Mouse (Mus musculus): ENCODE measurements at regions not wholly inside any gene's neighbourhood (a gene's known extent, or its start where the extent isn't known, plus 50 kb on each side); places are given as distances from the start of the nearest gene placed in this dataset.

DNA sequence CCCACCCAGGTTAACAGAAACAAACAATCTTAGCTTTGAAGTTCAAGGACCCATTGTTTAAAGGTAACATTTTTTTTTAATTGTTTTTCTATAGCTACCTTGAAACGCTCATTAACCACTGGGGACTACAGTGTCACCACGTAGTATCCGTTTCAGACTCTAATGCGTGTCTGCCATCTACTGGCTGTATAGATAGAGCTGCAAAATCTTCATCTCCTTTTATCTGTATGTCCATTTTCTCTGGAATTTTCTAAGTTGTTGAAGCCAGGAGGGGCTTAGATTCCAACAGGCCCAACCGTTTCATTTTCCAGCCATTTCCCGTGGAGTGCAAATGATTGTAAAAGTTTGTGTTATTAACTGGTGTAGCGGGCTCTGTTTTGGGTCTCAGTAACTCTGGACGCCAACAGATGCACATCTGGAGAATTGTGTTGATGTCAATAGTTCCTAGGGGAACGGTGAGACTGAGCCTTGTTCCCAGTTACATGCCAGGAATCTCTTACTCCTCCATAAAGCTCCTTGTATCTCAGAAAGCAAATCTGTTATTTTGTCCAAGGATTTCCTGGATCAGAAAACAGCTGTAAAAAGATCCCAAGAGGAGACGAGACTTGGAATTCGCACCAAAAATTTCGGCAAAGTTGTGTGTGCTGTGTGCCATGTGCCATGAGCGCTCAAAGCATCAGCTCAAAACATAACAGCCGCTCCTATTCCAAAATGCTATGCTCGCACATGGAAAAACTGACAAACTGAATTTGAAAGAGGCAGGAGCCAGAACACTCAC, 158.8 kb upstream of the Phyhipl start:
- DNase-seq (ENCODE audit: low spot score), result peak; percentile 59

DNA sequence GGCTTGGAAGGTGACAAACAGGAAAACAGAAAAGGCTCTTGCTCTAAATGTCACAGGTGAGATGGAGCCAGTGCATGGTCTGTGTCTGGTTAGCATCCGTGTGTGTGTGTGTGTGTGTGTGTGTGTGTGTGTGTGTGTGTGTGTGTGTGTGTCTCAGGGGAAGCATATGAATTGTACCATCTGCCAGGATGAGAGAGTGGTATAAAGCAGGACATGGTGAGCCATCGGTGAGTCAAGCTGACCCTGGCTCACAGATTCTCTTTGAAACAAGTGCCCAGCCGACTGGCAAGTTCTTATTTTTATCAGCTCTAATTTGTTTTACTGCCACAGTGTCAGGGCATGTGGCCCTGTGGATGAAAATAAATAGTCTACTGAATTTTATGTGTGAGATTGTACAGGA, 153.6 kb upstream of the Phyhipl start:
- no peak for DNase-seq (ENCODE audit: low spot score)

DNA sequence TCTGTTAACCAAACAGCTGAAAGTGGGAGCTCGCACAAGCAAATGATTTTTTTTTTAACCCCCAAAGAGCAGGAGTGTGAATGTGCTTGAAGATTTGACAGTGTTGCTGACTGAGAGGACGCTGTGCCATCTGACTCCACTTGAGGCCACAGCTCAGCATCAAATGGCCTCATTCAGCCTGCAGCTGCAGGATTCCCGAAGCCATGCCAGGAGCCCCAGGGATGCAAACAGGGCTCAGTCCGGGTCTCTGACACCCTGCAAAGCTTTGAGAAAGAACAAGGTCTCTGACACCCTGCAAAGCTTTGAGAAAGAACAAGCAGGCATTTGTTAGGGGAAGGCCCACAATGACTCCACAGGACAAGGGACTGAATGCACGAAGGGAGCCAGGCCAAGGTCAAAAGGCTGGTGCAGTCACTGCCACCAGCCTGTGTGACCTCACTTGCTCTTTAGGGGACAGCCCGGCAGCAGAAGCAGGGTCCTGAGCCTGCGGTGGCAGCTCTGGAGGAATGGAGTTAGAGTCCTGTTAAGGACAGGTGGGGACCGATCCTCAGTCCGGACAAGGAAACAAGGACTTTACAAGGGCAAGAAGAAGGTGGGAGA, 151.1 kb upstream of the Phyhipl start:
- DNase-seq (ENCODE audit: low spot score), result no peak

DNA sequence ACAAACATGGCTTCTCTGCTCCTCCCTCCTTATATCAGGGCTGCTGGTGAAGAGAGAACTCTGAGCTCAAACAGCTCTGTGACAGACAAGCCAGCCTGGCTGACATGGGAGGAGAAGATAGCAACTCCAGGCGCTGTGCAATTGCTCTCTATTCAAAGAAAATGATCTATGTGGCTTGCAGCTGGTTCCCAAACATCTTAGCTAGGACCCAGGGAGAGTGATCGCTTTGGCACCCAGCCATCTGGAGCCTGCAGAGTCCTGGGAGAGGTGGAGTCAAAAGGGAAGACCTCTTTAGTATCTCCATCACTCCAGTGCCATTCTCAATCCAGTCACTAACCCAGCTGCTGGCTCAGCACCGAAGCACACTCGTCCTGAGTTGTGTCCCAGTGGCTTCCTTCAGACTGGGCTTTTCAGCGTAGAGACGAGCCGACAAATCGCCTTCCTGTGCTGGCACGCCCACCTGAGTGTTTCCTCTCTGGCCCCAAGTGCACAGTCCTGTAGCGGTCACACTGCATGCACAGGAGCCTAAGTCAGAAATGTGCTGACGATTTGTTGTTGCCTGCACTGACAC, 145.1 kb upstream of the Phyhipl start:
- DNase-seq (ENCODE audit: low spot score), result no peak

DNA sequence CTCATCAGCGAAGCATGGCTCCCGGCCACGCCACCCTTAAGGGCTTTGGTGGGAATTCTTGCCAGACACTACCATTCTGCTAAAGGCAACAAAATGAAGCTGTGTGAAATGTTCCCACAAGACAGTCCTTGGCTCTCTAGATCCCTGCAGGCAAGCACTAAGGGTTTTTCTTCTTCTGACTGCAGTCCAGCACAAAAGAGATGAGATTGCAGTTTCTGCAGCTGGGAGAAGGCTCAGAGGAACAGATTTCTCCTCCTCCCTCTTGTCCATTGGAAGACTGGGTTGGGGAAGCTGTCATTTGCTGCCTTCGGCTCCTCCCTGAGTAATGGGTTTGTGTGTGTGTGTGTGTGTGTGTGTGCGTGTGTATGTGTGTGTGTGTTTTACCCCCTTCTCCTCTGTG, 144.1 kb upstream of the Phyhipl start:
- no peak for DNase-seq (ENCODE audit: low spot score)

DNA sequence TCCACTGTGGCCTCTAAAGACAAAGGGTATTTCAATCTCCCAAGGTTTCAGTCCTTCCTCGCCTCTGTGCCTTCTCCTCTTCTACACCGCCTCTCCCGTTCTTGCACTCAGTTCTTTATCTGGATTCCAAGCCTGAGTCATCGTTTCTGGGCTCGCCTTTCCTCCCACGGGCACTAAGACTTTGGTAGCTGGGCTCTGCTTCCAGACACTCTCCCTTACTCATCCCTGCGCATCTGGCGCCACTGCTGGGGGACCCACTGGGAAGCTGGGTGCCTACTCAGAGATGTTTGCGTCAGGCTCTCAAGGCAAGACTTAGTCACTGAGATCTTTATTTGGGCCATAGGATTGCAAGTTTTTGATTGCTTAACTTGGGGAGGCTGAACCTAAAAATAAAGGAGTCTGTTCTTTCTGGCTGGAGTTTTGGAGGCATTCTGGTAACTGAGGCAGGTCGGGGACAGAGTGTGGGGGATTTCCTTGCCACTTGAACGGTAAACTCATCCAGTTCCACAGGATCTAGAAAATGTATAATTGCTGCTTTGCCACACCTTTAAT, 143.5 kb upstream of the Phyhipl start:
- no peak for DNase-seq (ENCODE audit: low spot score)

DNA sequence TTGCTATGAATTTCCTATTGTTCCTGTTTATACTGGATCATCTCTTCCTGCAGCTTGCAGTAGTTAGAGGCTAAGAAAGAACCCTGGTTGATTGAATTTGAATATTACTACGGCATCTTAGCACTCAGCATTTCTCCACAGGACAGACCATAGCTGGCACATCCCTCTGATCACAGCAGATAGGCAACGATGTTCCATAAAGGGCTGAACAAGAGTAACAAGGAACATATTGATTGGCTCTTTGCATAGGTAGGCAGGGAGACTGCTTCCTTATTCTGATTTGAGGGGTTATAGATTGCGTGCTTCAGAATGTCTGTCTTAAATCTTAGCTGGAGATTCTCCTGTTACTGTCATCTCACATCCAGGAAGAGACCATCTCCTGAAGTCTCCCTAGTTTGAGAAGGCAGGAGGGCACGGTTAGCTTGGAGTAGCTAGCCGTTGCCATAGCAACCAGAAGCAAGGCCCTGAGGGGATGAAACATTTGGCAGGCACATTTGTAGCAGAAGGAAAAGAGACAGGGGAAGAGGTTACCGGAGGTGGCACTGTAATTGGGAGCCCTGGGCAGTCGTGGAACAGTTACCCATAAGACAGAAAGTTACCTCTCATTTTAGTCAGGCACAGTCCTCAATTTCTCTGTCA, 133.2 kb upstream of the Phyhipl start:
- no peak for DNase-seq (ENCODE audit: low spot score)

DNA sequence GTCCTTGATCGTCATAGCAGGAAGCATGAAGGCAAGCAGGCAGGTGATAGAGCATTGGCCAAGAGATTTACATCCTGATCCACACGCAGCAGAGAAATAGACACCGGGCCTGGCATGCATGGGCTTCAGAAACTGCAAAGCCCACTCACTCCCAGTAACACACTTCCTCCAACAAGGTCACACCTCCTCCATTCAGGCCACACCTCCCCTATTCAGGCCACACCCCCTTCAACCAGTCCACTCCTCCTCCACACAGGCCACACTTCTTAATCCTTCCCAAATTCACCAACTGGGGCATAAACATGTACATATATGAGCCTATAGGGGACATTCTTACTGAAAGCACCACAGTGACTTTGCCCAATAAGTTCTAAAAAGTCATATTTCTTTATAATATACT, 125.3 kb upstream of the Phyhipl start:
- DNase-seq (ENCODE audit: low spot score), result no peak

DNA sequence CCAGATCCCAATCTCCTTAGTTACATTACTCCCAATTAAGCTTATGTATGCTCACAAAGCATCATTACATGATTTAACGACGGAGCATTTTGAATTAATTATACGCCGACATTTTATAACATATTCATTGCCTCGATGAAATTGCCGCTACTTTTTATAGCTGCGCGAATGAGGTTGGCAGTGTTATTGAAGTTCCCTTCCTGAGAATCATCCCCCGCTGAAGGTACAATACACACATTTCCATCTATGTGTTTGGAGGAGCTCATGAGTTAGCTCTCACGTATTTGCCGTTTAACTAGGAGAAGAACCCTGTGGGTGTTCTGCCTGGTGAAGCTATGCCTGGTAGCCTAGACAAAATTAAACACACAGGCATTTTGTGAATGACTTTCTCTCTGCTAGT, 122.8 kb upstream of the Phyhipl start:
- DNase-seq (ENCODE audit: low spot score), result no peak

DNA sequence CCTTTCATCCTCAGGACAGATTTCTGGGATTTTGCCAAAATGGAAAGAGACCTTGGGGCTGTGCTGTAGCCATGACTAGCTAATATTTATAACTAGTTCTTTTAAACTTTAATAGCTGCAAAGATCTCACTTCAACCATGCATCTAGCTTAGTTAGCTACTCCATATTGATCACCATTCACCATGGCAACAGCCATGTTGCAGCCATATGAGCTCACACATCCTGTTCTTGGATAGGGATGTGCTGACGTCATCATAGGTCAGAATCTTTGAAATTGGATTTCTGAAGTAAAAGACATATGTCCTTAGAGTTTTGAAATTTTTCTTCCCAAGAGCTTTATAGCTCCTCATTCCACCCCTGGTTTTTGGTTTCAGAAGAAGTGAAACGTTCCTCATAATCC, 118.8 kb upstream of the Phyhipl start:
- no peak for DNase-seq (ENCODE audit: low spot score)

DNA sequence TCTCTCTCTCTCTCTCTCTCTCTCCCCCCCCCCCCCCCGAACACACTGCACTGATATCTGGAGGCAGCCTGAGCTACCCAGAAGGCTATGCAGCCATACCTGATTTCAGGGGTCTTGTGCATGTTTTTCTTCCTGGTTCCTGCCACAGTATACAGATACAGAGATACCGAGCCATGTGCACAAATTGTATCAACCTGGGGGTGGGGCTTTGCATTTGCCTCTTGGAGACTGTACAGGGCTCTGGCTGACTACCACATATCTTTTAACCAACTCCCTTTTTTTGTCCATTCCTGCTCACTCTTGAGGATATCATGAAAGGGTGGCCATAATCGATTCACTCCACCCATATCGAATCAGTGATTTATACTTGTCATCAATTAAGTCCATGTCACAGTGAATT, 118.4 kb upstream of the Phyhipl start:
- no peak for DNase-seq (ENCODE audit: low spot score)

DNA sequence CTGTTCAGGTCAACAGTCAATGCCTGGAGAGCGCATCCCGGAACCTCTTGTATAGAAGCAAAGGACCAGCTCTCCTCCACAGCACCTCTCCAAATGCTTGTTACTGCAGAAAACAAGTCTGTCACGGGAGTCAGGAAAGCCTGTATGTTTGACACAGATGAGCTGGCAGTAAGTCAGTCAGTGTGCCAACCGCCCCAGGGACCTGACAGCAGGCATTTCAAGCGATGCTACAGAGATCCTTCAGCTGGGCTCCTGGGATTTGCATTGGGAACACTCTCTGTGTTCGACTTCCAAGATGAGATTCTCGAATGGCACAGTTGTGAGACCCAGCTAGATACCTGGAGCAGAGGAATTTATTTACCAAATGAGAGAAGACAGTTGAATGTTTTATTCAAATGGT, 111.7 kb upstream of the Phyhipl start:
- DNase-seq (ENCODE audit: low spot score), result no peak

DNA sequence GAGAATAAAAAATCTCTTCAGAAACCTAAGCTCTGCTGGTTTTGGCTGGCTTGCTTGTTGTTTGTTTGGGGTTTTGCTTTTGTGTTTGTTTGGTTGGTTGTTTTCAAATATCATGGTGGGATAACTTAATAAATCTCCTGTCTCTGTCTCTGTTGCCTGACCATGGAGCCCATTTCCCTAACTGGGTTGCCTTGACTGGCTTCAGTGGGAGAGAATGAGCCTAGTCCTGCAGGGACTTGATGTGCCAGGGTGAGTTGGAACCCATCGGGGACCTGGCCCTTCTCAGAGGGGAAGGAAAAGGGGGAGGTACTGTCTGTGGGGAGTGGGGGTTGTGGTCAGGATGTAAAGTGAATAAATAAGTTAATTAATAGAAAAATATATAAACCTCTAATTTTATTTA, 111.1 kb upstream of the Phyhipl start:
- no peak for DNase-seq (ENCODE audit: low spot score)

DNA sequence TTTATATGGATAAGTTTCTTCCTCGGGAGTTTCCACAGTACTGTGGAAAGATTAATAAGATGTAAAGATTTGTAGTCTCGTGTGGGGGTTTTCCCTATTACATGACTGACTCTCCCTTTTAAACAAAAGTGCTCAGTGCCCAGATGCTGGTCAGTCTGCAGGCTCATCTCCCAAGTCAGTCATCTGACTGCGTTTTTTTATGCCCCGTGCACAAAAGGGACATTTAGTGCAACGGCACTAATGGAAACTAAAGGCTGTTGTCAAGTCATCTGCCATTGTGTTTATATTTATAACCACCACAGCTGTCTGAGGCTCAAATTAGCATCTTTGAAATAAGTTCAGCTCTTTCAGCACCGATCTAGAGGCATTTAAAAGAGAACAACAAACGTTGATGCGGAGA, 110.7 kb upstream of the Phyhipl start:
- DNase-seq (ENCODE audit: low spot score), result no peak

DNA sequence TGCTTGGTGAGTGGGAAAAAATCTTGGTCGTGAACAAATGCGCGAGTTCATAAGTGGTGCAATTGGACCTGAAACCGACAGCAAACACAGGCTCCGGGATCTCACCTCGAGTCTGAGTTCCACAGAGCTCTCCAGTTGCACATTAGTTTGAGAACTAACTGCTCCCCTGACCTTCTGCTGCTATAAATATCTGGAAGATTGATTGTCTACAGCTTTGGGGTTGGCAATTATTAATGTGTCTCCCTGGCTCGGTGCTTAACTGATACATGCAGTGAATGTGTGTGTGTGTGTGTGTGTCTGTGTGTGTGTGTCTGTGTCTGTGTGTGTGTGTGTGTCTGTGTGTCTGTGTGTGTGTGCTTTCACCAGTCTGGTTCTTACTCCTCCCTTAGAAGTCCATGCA, 107.4 kb upstream of the Phyhipl start:
- no peak for DNase-seq (ENCODE audit: low spot score)

DNA sequence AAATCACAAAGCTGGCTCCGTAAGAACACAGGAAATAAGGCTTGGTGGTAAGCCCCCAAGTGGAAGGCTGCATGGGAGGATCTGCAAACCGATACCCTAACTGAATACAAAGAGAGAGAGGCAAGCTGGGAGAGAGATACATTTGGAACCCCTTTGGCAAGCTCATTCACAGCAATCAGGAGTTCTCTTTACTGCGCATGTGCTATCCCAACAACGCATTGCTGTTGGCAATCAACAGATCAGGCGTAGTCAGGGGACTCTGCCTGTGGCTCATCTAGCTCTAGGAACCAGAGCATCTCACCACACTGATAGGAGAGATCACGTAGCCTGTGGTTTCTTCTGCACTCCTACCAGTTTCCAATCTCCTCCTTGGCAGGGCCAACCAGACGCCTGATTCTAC, 103.9 kb upstream of the Phyhipl start:
- DNase-seq (ENCODE audit: low spot score), result no peak

DNA sequence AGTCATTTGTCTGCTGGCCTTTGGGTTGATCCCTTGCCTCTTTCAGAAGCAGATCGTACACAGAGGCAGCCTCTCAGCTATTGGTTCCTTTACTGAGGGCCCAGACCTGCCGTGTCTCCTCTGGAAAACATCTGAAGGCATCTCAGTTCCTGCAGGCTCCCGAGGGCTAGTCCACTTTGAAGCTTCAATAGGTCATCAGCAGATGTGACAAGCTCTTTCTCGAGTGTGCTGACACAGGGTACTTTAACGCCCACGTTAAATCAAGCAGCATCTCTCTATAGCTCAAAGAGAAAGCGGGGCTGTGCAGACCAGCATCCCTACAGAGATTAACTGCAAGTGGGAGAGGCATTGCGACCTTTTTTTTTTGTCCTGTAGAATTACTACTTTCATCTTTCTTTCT, 96.0 kb upstream of the Phyhipl start:
- DNase-seq (ENCODE audit: low spot score), result no peak

DNA sequence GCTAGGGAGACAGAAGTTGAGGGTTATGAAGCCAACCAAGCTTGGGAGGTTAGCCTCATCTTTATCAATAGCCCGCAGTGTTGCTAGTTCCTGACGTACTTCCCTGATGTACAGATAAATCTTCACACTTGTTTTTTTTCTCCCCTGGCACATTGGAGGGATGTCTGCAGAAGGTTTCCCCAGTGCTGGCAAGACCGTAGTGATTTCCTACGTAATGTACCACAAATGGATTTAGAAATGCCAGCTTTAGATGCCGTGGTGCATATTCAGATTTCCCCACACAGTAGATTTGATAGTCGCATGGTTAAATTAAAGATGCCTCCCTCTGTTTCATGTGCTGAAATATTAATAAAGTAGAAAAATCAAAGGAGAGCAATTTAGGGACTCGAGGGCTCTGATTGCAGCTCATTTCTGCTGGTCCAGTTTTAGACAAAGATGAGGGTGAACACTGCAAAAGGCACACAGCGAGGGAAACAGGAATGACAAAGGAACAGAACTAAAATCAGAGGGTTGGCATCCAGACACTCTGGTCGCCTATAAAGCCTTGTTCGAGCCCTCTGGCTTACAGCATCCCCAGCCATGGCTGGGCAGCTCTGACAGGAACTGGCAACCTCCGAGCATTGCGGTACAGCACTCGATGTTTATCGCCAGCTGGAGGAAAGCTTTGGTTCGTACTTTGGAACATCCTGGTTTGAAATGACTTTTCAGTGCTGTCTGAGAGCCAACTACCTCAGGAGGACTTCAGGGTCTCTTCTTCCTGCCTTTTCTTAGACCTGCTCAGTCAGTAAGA, 94.8 kb upstream of the Phyhipl start:
- no peak for DNase-seq (ENCODE audit: low spot score)

DNA sequence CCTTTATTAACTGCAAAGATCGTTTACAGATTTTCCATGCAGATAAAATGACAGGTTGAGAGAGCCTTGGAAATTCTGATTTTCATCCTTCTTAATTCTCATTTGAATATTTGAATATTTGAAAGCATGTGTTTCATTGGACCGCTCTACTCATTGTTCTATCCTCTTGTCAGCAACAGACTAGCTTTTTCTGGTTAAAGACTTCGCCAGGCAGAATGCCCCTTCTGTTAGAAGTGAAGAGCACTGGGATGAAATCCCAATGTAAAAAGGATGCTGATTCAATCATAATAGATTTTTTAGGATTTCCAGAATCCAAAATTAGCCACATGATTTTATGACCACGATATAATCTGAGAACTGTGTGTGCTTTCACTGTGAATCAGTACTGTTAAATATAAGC, 90.8 kb upstream of the Phyhipl start:
- DNase-seq (ENCODE audit: low spot score), result no peak

DNA sequence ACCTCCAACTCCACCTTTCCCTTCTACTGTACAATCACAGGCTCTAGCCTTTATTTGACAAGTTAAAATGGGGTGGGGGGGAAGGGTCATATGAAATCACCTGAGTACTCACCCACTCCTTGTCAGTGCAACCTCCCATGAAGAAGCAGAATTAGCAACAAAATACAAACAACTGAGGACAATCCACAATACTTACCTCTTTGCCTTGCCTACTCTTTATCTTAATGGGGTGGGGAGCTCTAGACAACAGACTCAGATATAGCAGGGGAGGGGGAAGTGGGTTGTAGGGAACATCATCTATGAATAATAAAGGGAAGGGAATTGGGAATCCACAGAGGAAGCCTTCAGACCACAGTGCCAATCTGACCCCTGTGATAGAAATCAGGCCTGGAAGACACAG, 86.1 kb upstream of the Phyhipl start:
- no peak for DNase-seq (ENCODE audit: low spot score)

DNA sequence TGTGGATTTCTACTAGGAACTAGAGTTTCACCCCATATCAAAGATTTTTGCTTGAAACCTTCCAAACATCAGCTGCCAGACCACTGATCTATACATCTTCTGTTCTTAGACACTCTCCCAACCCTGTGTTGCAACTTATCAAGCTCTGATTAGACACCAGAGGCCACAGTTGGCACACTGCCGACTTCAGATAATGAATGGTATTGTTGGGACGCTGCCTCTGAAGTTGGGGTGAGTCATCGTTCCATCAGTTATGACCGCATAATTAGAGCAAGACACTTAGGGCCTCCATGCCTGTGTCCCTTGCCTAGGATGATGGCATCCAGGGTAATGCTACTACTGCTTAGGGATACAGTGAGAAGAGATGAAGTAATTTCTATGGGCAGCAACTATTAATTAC, 84.3 kb upstream of the Phyhipl start:
- DNase-seq (ENCODE audit: low spot score), result peak; percentile 45

DNA sequence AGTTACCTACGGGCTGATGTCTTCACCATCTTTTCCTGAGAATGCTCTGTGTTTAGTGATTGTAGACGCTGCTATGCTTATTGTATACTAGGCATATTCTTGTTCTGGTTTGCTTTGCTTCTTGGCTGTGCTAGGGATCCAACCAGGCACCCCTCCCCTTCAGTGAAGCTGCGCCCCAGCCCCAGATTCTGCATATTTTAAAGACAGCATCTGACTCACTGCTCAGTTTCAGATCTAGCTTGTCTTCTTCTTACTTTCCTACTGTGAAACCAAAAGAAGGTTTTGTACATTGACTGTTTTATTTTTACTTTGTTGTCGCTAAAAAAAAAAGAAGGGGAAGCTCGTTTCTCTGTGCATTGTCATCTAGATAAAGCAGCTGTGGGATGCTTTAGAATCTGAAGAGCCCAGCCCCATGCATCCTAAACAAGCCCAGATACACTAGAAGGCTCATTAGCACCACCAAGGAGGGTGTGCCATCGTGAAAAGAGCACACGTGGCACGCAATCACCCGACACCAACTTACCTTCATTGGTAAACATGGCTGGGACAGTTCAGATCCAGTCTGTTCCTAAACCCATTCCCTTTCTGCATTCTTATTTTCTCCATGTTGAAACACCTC, 83.7 kb upstream of the Phyhipl start:
- DNase-seq (ENCODE audit: low spot score), result no peak

Measured in layer of hippocampus, adult 9-10 months (tissue).